Mouse (Mus musculus) regulatory T cell (primary cell): Measurements from ENCODE around the gene Cacna1i.

Experiments
- in situ Hi-C: fragments of 300-600 bp; cut with MboI, MseI; formaldehyde crosslinking; loops from one replicate; pipeline ENCODE4 v1.15.1; 2025; ENCODE audit warnings: high pct_unique_total_duplicates

The Cacna1i gene

DNA sequence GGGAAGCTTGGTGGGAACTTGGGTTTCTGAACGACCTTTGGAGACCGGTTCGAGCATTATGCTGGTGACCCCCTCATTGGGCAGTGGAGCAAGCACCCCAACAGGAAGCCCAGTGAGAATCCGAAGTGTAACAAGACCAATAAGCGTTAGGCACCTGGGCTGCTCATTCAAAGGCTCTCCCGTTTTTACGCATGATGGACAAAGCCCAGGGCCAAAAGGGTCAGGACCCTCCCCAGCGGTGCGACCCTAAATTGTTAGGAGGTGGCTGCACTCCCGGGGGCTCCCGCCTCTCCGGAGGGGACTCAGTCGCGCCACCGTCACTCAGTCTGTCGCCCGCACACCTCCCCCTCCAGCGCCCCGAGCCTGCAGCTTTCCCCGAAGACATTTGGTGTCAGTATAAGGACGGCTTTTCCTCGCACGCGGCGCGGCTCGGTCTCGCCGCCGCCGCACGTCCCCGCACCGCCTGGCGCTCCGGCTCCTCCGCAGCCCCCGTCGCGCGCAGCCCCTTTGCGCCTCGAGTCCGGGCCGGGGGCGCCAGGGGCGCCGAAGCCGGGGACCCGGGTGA, at the start of gene Cacna1i:
Gene Cacna1i (plus strand): TSS at position 388 of the 565 bp plus-strand sequence.
- in situ Hi-C loops = no loop called here

DNA sequence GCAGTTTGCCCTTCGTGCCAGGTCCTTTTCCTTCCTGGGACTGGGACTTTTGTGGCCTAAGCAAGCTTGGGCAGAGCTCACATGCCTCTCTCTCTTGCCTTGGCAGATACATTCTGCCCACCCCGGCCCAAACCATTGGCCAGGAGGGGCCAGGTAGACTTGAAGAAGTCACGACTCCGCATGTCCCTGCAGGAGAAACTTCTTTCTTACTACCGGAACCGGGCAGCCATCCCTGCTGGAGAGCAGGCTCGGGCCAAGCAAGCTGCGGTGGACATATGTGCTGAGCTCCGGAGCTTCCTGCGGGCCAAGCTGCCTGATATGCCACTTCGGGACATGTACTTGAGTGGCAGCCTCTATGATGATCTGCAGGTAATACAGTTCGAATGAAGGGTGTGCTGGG, 38.9 kb upstream of the Cacna1i start:
- in situ Hi-C loops = no loop called here

DNA sequence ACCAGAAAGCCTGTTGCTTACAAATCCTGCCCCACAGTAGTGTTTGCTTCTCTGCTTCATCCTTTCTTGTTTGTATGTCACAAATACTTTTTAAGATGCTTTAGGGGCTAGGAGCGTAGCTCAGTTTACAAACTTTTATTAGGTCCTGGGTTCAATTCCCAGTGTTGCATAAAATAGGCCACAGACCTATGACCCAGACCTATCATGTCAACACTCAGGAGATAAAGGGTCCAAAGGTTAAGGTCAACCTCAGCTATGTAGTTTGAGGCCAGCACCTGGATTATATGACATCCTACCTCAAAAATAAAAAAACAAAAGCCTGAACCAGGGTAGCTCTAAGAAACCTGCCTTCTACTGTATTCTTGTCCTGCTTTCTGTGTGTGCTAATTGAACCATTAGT, 38.4 kb upstream of the Cacna1i start:
- in situ Hi-C loops = no loop called here

DNA sequence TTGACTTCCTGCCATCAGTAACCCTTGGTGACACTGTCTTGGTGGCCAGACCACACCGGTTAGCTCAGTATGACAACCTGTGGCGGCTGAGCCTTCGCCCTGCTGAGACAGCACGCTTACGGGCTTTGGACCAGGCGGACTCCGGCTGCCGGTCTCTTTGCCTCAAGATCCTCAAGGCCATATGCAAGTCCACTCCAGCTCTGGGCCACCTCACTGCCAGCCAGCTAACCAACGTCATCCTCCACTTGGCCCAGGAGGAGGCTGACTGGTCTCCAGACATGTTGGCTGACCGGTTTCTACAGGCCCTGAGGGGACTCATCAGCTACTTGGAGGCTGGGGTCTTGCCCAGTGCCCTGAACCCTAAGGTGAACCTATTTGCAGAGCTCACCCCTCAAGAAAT, 37.4 kb upstream of the Cacna1i start:
- in situ Hi-C loops = no loop called here

DNA sequence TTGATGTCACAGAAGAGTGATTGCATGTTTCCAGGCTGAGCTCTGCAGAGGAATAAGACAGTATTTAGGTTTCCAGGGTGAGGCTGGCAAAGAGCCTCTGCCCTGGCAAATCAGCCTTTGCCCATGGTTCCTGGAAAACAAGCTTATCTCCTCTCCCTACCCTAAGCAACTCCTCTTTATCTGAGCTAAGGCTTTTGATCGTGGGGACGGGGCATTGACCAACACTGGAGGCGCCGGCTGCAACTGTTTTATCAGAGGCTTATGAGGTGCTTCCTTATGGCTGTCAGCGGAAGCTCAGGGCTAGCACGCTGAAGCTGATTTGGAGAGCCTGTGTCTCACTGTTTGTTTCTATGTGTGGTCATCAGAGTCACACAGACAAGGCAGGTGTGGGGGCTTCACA, 36.5 kb upstream of the Cacna1i start:
- in situ Hi-C loops = no loop called here

DNA sequence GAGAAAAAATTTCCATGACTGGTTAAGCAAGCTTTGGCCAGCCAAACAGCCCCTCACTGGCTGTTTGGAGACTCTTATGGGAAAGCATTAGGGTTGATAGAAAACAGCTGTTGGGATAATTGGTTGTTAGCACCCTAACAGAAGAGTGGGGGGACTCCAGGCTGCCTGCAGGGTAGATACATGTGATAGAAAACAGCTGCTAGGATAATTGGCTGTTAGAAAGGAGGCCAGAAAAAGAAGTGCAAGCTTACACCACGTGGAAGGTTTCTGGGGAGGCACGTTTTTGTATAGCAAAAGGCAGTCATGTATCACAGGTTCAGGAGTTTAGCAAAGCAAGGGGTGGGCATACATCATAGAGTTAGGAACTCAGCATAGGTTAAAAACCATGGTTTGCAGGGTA, 33.5 kb upstream of the Cacna1i start:
- in situ Hi-C loops = no loop called here

DNA sequence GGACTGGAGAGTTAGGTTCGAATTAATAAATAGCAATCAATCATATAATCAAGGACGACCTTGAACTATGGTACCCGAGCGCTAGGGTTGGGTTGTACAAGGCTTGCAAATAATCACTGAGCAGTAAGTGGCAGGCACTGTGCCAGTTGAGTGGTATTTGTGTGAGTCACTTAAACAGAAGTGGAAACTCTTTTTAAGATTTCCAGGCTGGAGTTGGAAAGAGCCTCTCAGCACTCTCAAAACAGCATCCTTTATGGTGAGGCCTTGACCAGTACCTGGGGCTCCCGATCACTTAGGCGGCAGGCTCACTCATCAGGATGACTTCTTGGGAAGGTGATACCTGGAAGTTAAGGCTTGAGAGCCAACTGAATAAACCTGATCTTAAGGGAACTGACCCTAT, 32.8 kb upstream of the Cacna1i start:
- in situ Hi-C loops = no loop called here

DNA sequence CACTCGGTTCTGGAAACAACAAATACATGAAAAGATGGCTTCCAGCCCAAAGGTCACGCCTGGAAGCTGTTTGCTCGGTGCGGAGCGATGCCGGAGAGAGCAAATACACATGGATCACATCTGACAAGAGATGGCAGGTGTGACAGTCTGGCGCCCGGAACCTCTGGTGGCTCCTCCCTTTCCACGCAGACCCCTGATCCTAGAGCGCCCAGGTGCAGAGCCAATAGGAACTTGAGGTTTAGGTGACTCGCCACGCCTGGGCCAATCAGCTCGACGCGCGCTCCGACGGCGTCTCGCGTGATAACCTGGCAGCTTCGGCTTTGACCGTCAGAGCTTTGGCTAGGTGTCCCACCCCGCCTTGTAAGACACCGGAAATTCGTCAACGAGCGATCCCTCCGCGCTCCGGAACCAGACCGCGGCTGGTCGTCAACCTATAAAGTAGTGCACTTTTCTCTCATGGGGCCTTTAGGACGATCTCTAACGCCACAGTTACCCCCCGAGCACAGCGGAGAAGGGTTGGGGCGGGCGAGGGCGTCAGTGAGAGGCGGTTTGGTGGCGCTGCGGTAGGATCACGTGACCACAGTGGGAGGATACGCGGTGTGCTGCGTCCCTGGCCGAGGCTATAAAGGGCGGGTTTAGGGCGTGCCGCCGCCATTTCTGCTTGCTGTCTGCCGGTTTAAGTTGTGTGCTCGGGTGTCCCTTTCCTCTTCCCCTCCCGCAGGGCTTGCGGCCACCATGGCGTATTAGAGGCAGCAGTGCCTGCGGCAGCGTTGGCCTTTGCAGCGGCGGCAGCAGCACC, 32.0 kb upstream of the Cacna1i start, which contains the start of gene Atf4:
Gene Atf4 (plus strand): TSS at position 338 of the 799 bp plus-strand sequence.
- in situ Hi-C loops = no loop called here

DNA sequence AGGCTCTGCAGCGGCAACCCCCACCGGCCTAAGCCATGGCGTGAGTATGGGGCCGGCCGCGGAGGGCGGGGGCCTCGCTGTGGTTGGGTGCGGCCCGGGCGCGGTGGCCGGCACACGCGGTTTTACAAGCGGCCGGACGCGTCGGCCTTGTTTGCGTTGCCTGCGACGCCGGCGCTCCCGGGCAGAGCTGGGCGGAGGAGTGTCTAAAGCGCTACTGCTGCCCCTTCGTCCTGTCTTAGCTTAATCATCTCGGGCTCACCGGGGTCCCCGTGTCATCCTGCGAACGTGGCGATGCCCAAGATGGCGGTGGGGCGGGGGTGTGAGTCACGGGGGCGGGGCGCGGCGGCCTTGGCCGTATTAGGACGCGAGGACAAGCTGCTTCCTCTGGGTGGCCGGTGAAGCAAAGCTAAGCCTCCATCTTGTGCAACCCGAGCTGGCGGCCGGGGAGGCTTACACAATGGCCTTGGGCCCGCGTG, 31.4 kb upstream of the Cacna1i start:
- in situ Hi-C loops = no loop called here

DNA sequence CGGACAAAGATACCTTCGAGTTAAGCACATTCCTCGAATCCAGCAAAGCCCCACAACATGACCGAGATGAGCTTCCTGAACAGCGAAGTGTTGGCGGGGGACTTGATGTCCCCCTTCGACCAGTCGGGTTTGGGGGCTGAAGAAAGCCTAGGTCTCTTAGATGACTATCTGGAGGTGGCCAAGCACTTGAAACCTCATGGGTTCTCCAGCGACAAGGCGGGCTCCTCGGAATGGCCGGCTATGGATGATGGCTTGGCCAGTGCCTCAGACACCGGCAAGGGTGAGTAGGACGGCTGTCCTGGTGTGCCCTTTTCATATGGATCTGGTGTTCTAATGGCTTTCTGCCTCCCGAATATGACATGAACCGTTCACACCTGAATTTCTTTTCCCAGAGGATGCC, 30.8 kb upstream of the Cacna1i start:
- in situ Hi-C loops = no loop called here

DNA sequence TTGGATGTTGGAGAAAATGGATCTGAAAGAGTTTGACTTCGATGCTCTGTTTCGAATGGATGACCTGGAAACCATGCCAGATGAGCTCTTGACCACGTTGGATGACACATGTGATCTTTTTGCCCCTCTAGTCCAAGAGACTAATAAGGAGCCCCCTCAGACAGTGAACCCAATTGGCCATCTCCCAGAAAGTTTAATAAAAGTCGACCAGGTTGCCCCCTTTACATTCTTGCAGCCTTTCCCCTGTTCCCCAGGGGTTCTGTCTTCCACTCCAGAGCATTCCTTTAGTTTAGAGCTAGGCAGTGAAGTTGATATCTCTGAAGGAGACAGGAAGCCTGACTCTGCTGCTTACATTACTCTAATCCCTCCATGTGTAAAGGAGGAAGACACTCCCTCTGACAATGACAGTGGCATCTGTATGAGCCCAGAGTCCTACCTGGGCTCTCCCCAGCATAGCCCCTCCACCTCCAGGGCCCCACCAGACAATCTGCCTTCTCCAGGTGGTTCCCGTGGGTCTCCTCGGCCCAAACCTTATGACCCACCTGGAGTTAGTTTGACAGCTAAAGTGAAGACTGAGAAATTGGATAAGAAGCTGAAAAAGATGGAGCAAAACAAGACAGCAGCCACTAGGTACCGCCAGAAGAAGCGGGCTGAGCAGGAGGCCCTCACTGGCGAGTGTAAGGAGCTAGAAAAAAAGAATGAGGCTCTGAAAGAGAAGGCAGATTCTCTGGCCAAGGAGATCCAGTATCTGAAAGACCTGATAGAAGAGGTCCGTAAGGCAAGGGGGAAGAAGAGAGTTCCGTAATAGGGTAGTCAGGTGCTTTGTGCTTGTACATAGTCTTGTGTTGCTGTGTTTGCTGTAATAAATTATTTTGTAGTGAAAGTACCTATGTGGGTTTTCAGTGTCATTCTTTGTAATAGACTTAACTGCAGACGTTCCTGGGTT, 30.1 kb upstream of the Cacna1i start:
- in situ Hi-C loops = no loop called here

DNA sequence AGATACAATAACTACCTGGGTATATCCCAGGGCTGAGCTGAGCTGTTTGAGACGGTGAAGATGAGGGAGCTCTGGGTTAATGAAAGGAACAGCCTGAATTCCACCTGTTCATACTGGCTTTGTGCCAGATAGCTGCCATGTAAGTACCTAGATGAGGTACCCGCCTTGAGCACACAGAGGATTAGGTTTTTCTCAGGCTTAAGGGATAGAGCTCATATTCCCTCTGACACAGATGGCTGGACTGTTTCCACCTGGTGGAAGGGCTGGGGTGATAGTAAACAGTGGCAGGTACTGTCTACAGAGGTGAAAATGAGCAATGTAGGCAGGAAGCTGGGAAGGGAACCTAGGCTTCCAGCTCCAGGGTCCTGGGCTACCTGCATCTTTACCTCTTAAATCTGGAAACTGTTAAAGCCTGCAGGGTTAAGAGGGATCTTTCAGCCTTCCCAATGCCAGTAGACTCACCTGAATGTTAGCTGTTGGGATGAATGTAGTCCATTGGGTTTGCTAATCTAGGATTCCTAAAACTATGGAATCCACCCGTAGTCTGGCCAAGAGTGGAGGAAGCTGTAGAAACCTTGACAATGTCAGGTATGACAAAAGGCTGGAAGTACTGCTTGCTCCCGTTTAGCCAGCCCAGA, 29.3 kb upstream of the Cacna1i start:
- in situ Hi-C loops = no loop called here

DNA sequence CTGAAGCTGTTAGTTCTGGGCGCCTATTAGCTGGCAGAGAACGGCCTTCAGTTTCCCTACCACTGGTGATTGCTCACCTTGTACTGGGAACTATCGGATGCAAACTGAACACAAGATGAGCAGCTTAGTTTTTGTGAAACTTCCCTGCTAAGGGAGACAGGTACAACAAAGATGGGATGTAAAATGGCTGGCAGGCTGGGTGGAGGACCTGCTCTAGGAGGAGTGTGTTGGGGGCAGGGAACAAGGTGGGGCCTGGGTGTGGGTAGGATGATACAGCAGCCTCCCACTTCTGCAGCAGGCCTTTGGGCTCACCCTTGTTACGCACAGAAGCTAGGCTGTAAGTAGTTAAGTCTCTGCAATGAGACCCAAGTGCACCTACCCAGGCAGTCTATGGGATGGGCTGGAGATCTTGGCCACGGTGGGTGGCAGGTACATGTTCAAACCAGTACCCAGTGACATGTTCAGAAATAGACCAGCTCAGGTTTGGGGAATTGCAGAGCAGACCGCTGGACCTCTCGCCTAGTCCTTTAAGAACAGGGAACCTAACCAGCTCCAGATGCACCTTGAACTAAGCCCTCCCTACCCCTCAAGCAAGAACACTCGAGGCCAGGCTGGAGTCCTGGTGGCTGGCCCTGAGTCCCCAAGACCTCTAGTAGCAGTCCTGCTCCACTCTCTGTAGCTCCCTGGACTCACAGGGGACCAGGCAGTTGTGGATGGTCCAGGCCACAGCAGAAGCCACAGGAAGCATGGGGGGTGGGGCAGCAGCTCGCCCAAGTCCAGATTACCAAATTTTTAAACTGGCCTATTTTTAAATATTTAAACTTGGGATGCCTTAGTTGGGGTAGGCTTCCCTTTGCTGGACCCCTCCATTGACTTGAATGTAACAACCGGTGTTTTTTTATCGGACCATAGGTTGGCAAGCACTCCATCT, 28.5 kb upstream of the Cacna1i start:
- in situ Hi-C loops = no loop called here

DNA sequence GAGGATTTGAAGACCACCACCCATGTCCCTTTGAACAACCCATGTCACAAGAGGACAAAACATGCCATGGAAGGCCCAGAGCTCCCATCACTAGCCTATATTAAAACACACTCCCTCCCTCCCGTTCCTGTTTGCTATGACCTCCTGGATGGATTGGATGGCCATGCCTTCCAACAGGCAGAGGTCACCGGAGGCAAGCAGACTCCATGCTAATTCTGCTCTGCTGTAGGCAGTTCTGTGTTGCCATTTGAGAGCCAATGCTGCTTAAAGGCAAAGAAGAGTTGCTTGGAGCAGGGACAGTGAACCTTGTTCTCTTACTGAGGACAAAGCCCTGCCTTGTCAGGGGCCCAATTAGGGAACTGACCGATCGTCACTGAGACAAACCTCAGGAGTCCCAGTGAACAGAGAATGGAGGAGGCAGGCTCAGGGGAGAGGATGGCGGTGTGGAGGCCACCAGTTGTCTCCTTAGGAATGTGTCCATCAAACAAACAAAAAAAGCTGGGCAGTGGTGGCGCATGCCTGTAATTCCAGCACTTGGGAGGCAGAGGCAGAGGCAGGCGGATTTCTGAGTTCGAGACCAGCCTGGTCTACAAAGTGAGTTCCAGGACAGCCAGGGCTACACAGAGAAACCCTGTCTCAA, 27.5 kb upstream of the Cacna1i start:
- in situ Hi-C loops = loop anchor here (5.0 kb wide), 1 partner anchor 32 kb away; no protein-coding TSS in a partner anchor

DNA sequence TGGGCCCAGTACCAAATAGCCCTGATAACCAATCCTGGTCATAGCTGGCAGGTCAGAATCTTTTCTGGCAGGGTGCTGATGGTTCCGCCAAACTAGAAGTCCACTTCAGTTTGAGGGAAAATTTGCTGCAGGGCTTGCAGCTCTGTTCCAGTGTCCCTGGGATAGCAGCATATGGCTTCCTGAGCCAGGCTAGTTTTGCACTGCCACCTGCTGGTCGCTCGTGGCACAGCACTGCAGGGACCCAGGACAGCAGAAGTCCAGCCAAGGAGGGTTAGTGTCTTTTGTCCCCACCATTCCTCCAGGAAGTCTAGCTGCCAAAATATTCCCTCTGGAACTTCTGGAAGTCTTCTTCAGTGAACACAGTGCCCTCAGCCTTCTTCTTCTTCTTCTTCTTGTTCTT, 26.4 kb upstream of the Cacna1i start:
- in situ Hi-C loops = loop anchor here (5.0 kb wide), 1 partner anchor 33 kb away; no protein-coding TSS in a partner anchor

DNA sequence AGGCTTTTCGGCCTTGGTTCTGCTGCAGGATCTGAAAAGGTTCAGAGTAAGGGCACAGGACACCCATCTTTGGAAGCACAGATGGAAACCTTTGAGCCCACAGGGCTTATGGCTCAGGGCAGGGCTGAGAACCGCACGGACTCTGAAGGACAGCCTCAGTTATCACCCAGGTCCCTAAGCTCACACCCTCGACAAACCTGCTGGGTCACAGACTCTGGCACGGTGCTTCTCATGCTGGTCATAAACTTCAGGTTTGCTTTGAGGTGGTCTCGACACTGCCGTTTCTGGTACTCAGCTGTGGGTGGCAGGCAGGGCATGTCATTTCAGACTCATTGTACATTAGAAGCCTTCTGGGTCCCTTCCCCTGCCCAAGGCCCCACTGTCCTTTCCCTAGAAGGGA, 25.9 kb upstream of the Cacna1i start:
- in situ Hi-C loops = loop anchor here (5.0 kb wide), 1 partner anchor 34 kb away; no protein-coding TSS in a partner anchor

DNA sequence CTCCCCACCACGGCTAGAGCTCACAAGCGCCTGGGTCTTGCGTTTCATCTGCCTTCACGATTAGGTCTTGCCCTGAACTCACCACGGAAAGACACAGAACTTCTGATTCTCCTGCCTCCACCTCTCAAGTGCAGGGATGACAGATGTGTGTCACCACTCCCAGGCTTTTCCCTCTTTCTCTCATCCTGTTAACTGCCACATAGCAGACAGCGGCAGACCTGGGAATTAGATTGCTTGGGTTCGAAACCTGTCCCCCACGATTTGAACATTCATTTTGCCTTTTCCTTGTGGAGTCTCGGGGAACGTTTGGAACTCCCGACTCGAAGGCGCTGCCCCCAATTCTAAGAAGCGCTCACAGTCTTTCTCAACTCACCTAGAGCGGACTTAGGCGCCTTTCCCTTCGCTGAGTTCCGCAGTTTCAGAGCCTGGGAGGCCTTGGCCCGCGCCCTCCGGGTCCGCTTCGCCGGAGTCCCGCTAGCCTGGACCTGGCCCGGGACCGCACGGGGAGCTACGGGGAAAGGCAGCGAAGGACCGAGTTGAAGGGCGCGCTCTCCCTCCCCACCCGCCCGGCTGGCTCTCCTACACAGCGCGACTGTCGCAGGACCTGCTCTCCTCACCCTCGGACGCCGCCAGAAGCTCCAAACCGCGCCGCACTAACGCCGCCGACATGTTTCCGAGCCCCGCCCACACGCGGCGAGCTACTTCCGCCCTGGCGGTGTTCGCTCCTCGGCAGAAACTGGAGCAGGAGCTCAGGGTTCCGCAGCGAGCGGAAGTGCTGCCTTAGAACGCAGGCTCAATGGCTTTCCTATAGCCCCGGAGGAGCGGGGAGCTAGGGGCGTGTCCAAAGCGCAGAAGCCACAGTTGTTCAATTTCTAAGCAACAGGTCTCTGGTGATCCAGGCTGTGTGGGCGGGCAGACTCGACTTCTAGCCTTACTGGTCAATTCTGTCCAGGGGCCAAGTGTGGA, 23.1 kb upstream of the Cacna1i start, which contains the start of gene Rps19bp1:
Gene Rps19bp1 (minus strand): TSS at position 706 of the 966 bp plus-strand sequence.
- in situ Hi-C loops = loop anchor here (5.0 kb wide), 1 partner anchor 37 kb away; no protein-coding TSS in a partner anchor

DNA sequence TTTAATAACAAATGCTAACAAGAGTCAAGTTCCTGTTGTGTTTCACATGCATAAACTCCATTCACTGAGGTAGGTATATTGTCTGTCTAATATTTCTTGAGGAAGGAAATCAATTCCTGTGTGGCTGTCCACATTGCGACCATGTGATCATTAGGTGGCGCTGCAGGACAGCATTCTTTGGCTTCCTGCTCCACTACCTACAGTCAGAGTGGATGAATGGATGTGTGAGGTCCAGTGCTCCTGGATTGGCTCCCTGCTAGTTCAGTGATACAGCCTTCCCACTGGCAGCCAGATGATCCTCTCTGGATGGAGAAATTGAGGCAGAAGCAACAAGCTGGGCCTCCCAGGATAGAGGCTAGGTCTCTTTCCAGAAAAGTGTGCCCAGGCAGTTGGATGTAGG, 20.8 kb upstream of the Cacna1i start:
- in situ Hi-C loops = no loop called here
